Mouse (Mus musculus) layer of hippocampus, adult 11-12 months (tissue): ENCODE measurements around the gene Gjb4.

ENCODE experiments used
- DNase-seq: peaks from one replicate; pipeline ENCODE4 v3.0.0; 2022; ENCODE audit warnings: low spot score

The Gjb4 gene

DNA sequence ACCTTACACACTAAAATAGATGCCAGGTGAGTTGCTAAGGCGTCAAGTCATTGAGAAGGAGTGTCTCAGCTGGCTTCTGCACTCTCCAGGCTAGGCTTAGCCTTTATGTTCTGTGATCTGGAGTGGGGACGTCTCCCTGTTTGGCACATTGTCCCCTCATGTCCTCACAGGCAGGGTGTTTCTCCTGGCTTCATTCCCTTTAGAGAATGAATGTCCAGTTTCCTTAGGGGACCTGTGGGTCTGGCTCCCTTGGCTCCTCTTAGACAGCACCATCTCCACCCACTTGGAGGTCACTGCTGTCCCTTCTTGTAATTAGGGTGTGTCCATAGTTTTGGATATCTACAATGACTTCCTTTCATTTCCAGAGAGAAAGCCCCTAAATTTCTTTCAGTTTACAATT lies 47.0 kb downstream of the Gjb4 start:
- DNase-seq, result no peak

- DNase-seq, result no peak
These were observed 50.1 kb downstream of the Gjb4 start for GRCm38 (mm10) chr4:127303796-127304195.
